Mouse (Mus musculus) G1E (cell line): ENCODE measurements around the gene Agk.

Experiments used
- CTCF ChIP-seq: IDR thresholded peaks from 2 replicates; pipeline ENCODE4 v1.5.1; 2012; ENCODE audit warnings: low read depth, low read length, inconsistent platforms, mixed read lengths
- GATA1 ChIP-seq: IDR thresholded peaks from 2 replicates; pipeline ENCODE4 v1.6.1; 2012; ENCODE audit warnings: borderline replicate concordance, low read length, inconsistent platforms, mixed read lengths
- GATA2 ChIP-seq: IDR thresholded peaks from 2 replicates; pipeline ENCODE4 v1.6.1; 2012; ENCODE audit warnings: low read depth, low read length, inconsistent platforms, borderline replicate concordance
- POLR2AphosphoS5 ChIP-seq: IDR thresholded peaks from 2 replicates; pipeline ENCODE4 v1.6.1; 2012; ENCODE audit warnings: low read depth, low read length, inconsistent platforms; ENCODE audit not compliant: insufficient replicate concordance

GRCm38 (mm10) chr6:40402031-40402430, 77.1 kb downstream of the Agk start:
- TF ChIP-seq CTCF (no peak), GATA2 (no peak), GATA1 (no peak), POLR2AphosphoS5 (no peak)
